Mouse (Mus musculus) liver, embryonic 16.5 days (tissue): ENCODE data around the gene Frmpd1. TPM values are rescaled to one million over a fixed set of nuclear protein-coding genes. Genes with fewer than 3 reads are reported as not detected.

Experiments used
- ATAC-seq: fragments of 200-750 bp; cut with Nextera tagmentation; 2 replicates; pipeline ENCODE4 v1.8.0; 2017; ENCODE audit warnings: low read depth, mild to moderate bottlenecking, moderate number of reproducible peaks, moderate library complexity
- H3K27ac ChIP-seq: fragments of 300-500 bp; sonication (generic); 2 replicates; pipeline ENCODE4 v1.5.1; 2014; ENCODE audit warnings: mild to moderate bottlenecking, low read length
- H3K27me3 ChIP-seq: fragments of 300-500 bp; sonication (generic); 2 replicates; pipeline ENCODE4 v1.6.1; 2014; ENCODE audit warnings: low read depth, low read length, mixed read lengths; ENCODE audit not compliant: control insufficient read depth, insufficient read depth
- H3K36me3 ChIP-seq: fragments of 300-500 bp; sonication (generic); 2 replicates; pipeline ENCODE4 v1.6.1; 2014; ENCODE audit warnings: mild to moderate bottlenecking; ENCODE audit not compliant: control insufficient read depth, insufficient read depth
- H3K4me1 ChIP-seq: fragments of 300-500 bp; sonication (generic); 2 replicates; pipeline ENCODE4 v1.6.1; 2014; ENCODE audit warnings: low read depth, low read length, mixed read lengths; ENCODE audit not compliant: control insufficient read depth
- H3K4me2 ChIP-seq: fragments of 300-500 bp; sonication (generic); 2 replicates; pipeline ENCODE4 v1.6.1; 2014; ENCODE audit warnings: low read depth, low read length, mixed read lengths
- H3K4me3 ChIP-seq: fragments of 300-500 bp; sonication (generic); 2 replicates; pipeline ENCODE4 v1.5.1; 2014; ENCODE audit warnings: low read depth, mild to moderate bottlenecking, low read length
- H3K9ac ChIP-seq: fragments of 300-500 bp; sonication (generic); 2 replicates; pipeline ENCODE4 v1.6.1; 2014; ENCODE audit warnings: low read depth, low read length
- H3K9me3 ChIP-seq: fragments of 300-500 bp; sonication (generic); replicated peaks from 2 replicates; pipeline ENCODE4 v1.6.1; 2016; ENCODE audit warnings: low read length; ENCODE audit not compliant: control insufficient read depth
- whole genome bisulfite sequencing: fragments of 180-500 bp; shearing (Covaris S2); extraction: QIAGEN DNeasy Blood & Tissue Kit; methylation state at CpG from one replicate; pipeline ENCODE4 v1.1.7; 2014; ENCODE audit not compliant: insufficient replicate concordance; 5-methylcytosine and 5-hydroxymethylcytosine counted together
- polyA plus RNA-seq: library from polyadenylated mRNA; unstranded; fragments of >200 nt; fragmentation: Nextera tagmentation; extraction: Ambion mirVana; gene quantifications from 2 replicates; pipeline ENCODE4 v1.2.1, GENCODE M21; 2015

The Frmpd1 gene
- polyA plus RNA-seq: 0.34 and 0.35 TPM in 2 replicates

GRCm38 (mm10) chr4:45184521-45185330 lies at the start of gene Frmpd1:
Gene Frmpd1 (plus strand): TSS chr4:45184875.
- ATAC-seq: peak; percentile 55; the same call in 1 of the 2 replicates
- Histone ChIP-seq H3K4me3 (peak within 1 kb of the TSS; percentile 56), H3K9me3 (no peaks in the 10 kb centered on the region), H3K4me1 (peaks cover 5% of the 10 kb centered on the region), H3K27me3 (peaks cover 52% of the 10 kb centered on the region), H3K9ac (0 out of 2 replicates have a peak within 1 kb of the TSS, but pooled peaks have one; percentile 20), H3K4me2 (peak within 1 kb of the TSS; percentile 85), H3K27ac (no peak within 1 kb of the TSS), H3K36me3 (no peaks in the 10 kb centered on the region)
- WGBS: under 1% methylated on average over 69 of the region's 85 CpGs

- no peak for ATAC-seq
- WGBS: 18% methylated on average over 4 of the region's 4 CpGs
- Histone ChIP-seq H3K27me3 (no peaks in the 10 kb centered on the region), H3K4me1 (no peaks in the 10 kb centered on the region), H3K9ac (no peak overlapping the region), H3K4me3 (no peak overlapping the region), H3K4me2 (no peak overlapping the region), H3K36me3 (no peaks in the 10 kb centered on the region), H3K9me3 (no peaks in the 10 kb centered on the region), H3K27ac (no peak overlapping the region)
Observed at GRCm38 (mm10) chr4:45137636-45138035, 47.0 kb upstream of the Frmpd1 start.

GRCm38 (mm10) chr4:45141835-45142234 lies 42.8 kb upstream of the Frmpd1 start:
- Histone ChIP-seq H3K9ac (no peak overlapping the region), H3K9me3 (no peaks in the 10 kb centered on the region), H3K27ac (no peak overlapping the region), H3K4me3 (no peak overlapping the region), H3K36me3 (no peaks in the 10 kb centered on the region), H3K27me3 (no peaks in the 10 kb centered on the region), H3K4me1 (no peaks in the 10 kb centered on the region), H3K4me2 (no peak overlapping the region)
- no peak for ATAC-seq
- 50% methylated on average over 5 of the region's 5 CpGs for WGBS

GRCm38 (mm10) chr4:45142411-45142810 lies 42.3 kb upstream of the Frmpd1 start:
- H3K4me1 ChIP-seq: no peaks in the 10 kb centered on the region
- no peak for ATAC-seq
- H3K27ac ChIP-seq: no peak overlapping the region
- no peak overlapping the region for H3K4me2 ChIP-seq
- no peaks in the 10 kb centered on the region for H3K36me3 ChIP-seq
- H3K9me3 ChIP-seq: no peaks in the 10 kb centered on the region
- H3K9ac ChIP-seq: no peak overlapping the region
- H3K4me3 ChIP-seq: no peak overlapping the region
- 17% methylated on average over 11 of the region's 11 CpGs for WGBS
- no peaks in the 10 kb centered on the region for H3K27me3 ChIP-seq

- Histone ChIP-seq H3K9ac (no peak overlapping the region), H3K4me2 (no peak overlapping the region), H3K4me3 (no peak overlapping the region), H3K27ac (no peak overlapping the region), H3K36me3 (no peaks in the 10 kb centered on the region), H3K9me3 (no peaks in the 10 kb centered on the region), H3K4me1 (no peaks in the 10 kb centered on the region), H3K27me3 (no peaks in the 10 kb centered on the region)
- ATAC-seq: no peak
- WGBS: 64% methylated on average over 8 of the region's 8 CpGs
Observed at GRCm38 (mm10) chr4:45143005-45143404, 41.7 kb upstream of the Frmpd1 start.

DNA sequence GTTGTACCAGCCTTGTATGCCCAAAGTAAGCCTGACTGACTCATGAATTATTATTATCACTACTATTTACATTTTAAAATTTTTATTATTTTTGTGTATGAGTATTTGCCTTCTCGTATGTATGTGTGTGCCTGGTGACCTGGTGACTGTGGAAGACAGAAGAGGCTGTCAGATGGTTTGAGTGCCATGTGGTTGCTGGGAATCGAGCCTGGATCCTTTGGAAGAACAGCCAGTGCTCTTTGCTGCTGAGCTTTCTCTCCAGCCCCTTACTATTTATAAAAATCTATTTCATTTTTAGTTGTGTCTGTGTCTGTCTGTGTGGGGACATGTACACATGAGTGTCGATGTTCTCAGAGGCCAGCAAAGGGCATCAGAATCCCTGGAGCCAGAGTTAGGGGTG lies 28.2 kb upstream of the Frmpd1 start:
- Histone ChIP-seq H3K4me3 (no peak overlapping the region), H3K9ac (no peak overlapping the region), H3K4me2 (no peak overlapping the region), H3K9me3 (no peaks in the 10 kb centered on the region), H3K36me3 (no peaks in the 10 kb centered on the region), H3K27me3 (no peaks in the 10 kb centered on the region), H3K4me1 (no peaks in the 10 kb centered on the region), H3K27ac (no peak overlapping the region)
- WGBS: 56% methylated on average over 3 of the region's 3 CpGs
- no peak for ATAC-seq

DNA sequence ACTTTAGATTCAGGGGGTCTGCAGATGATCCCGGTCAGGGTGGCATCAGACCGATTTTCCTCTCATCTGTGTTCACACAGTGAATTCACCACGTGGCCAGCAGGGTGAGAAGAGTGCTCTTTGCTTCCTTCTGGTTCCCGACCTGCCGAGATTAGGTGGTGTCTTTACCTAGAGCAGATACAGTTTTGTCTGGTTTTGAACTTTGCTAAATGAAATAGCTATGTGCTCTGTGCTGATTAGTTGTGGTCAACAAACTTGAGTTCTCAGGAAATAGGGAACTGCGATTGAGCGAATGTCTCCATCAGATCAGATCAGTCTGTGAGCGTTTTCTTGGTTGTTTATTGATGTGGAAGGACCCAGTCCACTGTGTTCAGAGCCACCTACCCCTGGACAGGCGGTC lies 26.1 kb upstream of the Frmpd1 start:
- Histone ChIP-seq H3K4me1 (no peaks in the 10 kb centered on the region), H3K36me3 (no peaks in the 10 kb centered on the region), H3K4me2 (no peak overlapping the region), H3K9ac (no peak overlapping the region), H3K4me3 (no peak overlapping the region), H3K27ac (no peak overlapping the region), H3K27me3 (no peaks in the 10 kb centered on the region), H3K9me3 (no peaks in the 10 kb centered on the region)
- WGBS: 27% methylated on average over 9 of the region's 9 CpGs
- no peak for ATAC-seq

DNA sequence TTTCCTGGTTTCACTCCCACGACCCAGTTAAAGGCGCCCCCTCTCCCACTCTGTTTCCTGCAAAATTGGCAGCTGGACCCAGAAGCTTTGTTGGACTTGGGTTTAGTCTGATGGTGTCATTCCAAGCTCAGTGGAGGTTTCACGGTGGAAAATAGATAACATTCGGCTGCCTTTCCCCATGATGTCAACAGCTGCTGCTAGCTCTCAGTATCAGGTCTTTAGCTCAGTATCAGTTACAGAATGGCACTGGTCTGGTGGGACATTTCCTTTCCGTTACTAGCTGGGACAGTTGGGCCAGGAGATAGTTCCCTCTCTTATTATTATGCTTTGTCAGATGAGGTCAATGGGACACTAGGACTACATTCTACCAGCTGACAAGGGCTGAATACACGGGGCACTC lies 23.9 kb upstream of the Frmpd1 start:
- H3K9ac ChIP-seq: no peak overlapping the region
- H3K27me3 ChIP-seq: no peaks in the 10 kb centered on the region
- H3K4me3 ChIP-seq: no peak overlapping the region
- no peaks in the 10 kb centered on the region for H3K4me1 ChIP-seq
- ATAC-seq: no peak
- H3K27ac ChIP-seq: no peak overlapping the region
- 27% methylated on average over 6 of the region's 6 CpGs for whole genome bisulfite sequencing
- no peaks in the 10 kb centered on the region for H3K36me3 ChIP-seq
- H3K9me3 ChIP-seq: no peaks in the 10 kb centered on the region
- no peak overlapping the region for H3K4me2 ChIP-seq

- no peak overlapping the region for H3K9ac ChIP-seq
- H3K4me3 ChIP-seq: no peak overlapping the region
- ATAC-seq: no peak
- H3K4me1 ChIP-seq: no peaks in the 10 kb centered on the region
- 3% methylated on average over 1 of the region's 1 CpGs for WGBS
- H3K9me3 ChIP-seq: no peaks in the 10 kb centered on the region
- H3K36me3 ChIP-seq: no peaks in the 10 kb centered on the region
- H3K27me3 ChIP-seq: no peaks in the 10 kb centered on the region
- no peak overlapping the region for H3K27ac ChIP-seq
- H3K4me2 ChIP-seq: no peak overlapping the region
Observed at GRCm38 (mm10) chr4:45163711-45164110, 21.0 kb upstream of the Frmpd1 start.
